8 mouse cellular contexts compared by ENCODE assay signal in genomic region chr6:95718969-95719333, GRCm38 (mm10). TPM values are rescaled to one million over a fixed set of nuclear protein-coding genes. Genes with fewer than 3 reads are reported as not detected.
DNase-seq lines count a peak whose midpoint lies in the region; ATAC-seq and TF ChIP-seq lines count a peak whose summit lies in the region.

No protein-coding gene starts in this region.

- H3K9me3 ChIP-seq in heart, embryonic 14.5 days (ENCODE audit: control insufficient read depth, low read length), result no peaks in the 10 kb centered on the region
- H3K9me3 ChIP-seq in G1E (replicated peaks), result no peaks in the 10 kb centered on the region
- H3K9me3 ChIP-seq in forebrain, embryonic 13.5 days (replicated peaks), result no peaks in the 10 kb centered on the region
- H3K9me3 ChIP-seq in limb, embryonic 15.5 days, result no peaks in the 10 kb centered on the region
- no peaks in the 10 kb centered on the region for H3K9me3 ChIP-seq in stomach, embryonic 16.5 days (replicated peaks; ENCODE audit: control insufficient read depth, low read length)

- no peaks in the 10 kb centered on the region for H3K27me3 ChIP-seq in heart, embryonic 14.5 days (ENCODE audit: control insufficient read depth, insufficient read depth, low read length)
- peaks cover 3% of the 10 kb centered on the region for H3K27me3 ChIP-seq in G1E (ENCODE audit: insufficient read depth, low read length)
- H3K27me3 ChIP-seq in forebrain, embryonic 13.5 days, result no peaks in the 10 kb centered on the region
- H3K27me3 ChIP-seq in limb, embryonic 15.5 days, result no peaks in the 10 kb centered on the region
- H3K27me3 ChIP-seq in stomach, embryonic 16.5 days (ENCODE audit: control insufficient read depth, insufficient read depth, low read length), result no peaks in the 10 kb centered on the region

- no peaks in the 10 kb centered on the region for H3K36me3 ChIP-seq in heart, embryonic 14.5 days (ENCODE audit: control insufficient read depth, insufficient read depth, low read length)
- peaks cover 25% of the 10 kb centered on the region for H3K36me3 ChIP-seq in G1E (replicated peaks)
- no peaks in the 10 kb centered on the region for H3K36me3 ChIP-seq in forebrain, embryonic 13.5 days (ENCODE audit: poor library complexity, severe bottlenecking)
- no peaks in the 10 kb centered on the region for H3K36me3 ChIP-seq in limb, embryonic 15.5 days
- no peaks in the 10 kb centered on the region for H3K36me3 ChIP-seq in stomach, embryonic 16.5 days (ENCODE audit: control insufficient read depth, insufficient read depth, low read length)

- WGBS in heart, embryonic 14.5 days, result no CpG with 5 or more reads among the region's 1 CpGs
- no CpG with 5 or more reads among the region's 1 CpGs for WGBS in forebrain, embryonic 13.5 days
- 0% methylated on average over 1 of the region's 1 CpGs for WGBS in limb, embryonic 15.5 days
- WGBS in stomach, embryonic 16.5 days, result 0% methylated on average over 1 of the region's 1 CpGs

- peak overlapping the region; percentile 34 to 87; a peak in 3 of 4 replicates for H3K4me3 ChIP-seq in heart, embryonic 14.5 days (ENCODE audit: control insufficient read depth in 1 of 2, insufficient read depth in 1 of 2, low read depth in 1 of 2, low read length in 2 of 2)
- H3K4me3 ChIP-seq in G1E (ENCODE audit: low read depth, low read length), result peak overlapping the region; percentile 90; the same call in 1 of the 2 replicates
- H3K4me3 ChIP-seq in forebrain, embryonic 13.5 days, result peak overlapping the region; percentile 80
- peak overlapping the region; percentile 89 for H3K4me3 ChIP-seq in limb, embryonic 15.5 days
- peak overlapping the region; percentile 84 for H3K4me3 ChIP-seq in stomach, embryonic 16.5 days (replicated peaks; ENCODE audit: low read length)

- TF ChIP-seq CTCF in G1E (IDR thresholded peaks at IDR 0.05; ENCODE audit: low read depth, low read length), result no peak

- ATAC-seq in heart, embryonic 14.5 days (ENCODE audit: insufficient number of reproducible peaks, insufficient read depth, low FRiP score, low read depth), result no peak; the same call in 1 of the 2 replicates
- ATAC-seq in G1E (ENCODE audit: extremely low read depth, insufficient number of reproducible peaks, low FRiP score, poor library complexity, severe bottlenecking), result peak; percentile 22; the same call in 1 of the 2 replicates
- no peak; the same call in 1 of the 2 replicates for ATAC-seq in forebrain, embryonic 13.5 days
- ATAC-seq in limb, embryonic 15.5 days (ENCODE audit: insufficient number of reproducible peaks, low FRiP score, low TSS enrichment, low read depth), result no peak
- ATAC-seq in stomach, embryonic 16.5 days (ENCODE audit: insufficient read depth, low FRiP score), result peak; percentile 30

- H3K4me2 ChIP-seq in heart, embryonic 14.5 days (ENCODE audit: low read length), result peak overlapping the region; percentile 97
- H3K4me2 ChIP-seq in forebrain, embryonic 13.5 days, result peak overlapping the region; percentile 79
- H3K4me2 ChIP-seq in limb, embryonic 15.5 days, result peak overlapping the region; percentile 84
- H3K4me2 ChIP-seq in stomach, embryonic 16.5 days (ENCODE audit: low read depth, low read length), result peak overlapping the region; percentile 89

- H3K9ac ChIP-seq in heart, embryonic 14.5 days (ENCODE audit: low read length), result peak overlapping the region; percentile 92
- H3K9ac ChIP-seq in forebrain, embryonic 13.5 days, result peak overlapping the region; percentile 80
- no peak overlapping the region for H3K9ac ChIP-seq in limb, embryonic 15.5 days
- peak overlapping the region; percentile 63 for H3K9ac ChIP-seq in stomach, embryonic 16.5 days (ENCODE audit: low read length)

- no peak overlapping the region for H3K27ac ChIP-seq in heart, embryonic 14.5 days (replicated peaks in 1 of 2; ENCODE audit: control insufficient read depth in 1 of 2, insufficient read depth in 1 of 2, low read depth in 2 of 2, low read length in 2 of 2)
- no peak overlapping the region for H3K27ac ChIP-seq in forebrain, embryonic 13.5 days
- no peak overlapping the region for H3K27ac ChIP-seq in limb, embryonic 15.5 days
- H3K27ac ChIP-seq in stomach, embryonic 16.5 days (ENCODE audit: low read length), result no peak overlapping the region; the same call in 1 of the 2 replicates

- DNase-seq in heart, adult 11 months, result no peak
- DNase-seq in G1E (ENCODE audit: low spot score), result no peak
- DNase-seq in frontal cortex, postnatal 14 days (ENCODE audit: low spot score in 2 of 2), result no peak
- no peak for DNase-seq in thymus, postnatal 36 days

- peaks cover 2 to 4% of the 10 kb centered on the region in 2 experiments; a peak in 3 of 4 replicates for H3K4me1 ChIP-seq in heart, embryonic 14.5 days (ENCODE audit: control insufficient read depth in 2 of 2, insufficient read depth in 2 of 2, low read length in 2 of 2)
- peaks cover 35% of the 10 kb centered on the region for H3K4me1 ChIP-seq in G1E (ENCODE audit: insufficient read depth, low read depth, low read length)
- peaks cover 6% of the 10 kb centered on the region; the same call in 1 of the 2 replicates for H3K4me1 ChIP-seq in forebrain, embryonic 13.5 days
- peaks cover 4% of the 10 kb centered on the region for H3K4me1 ChIP-seq in limb, embryonic 15.5 days
- peaks cover 9% of the 10 kb centered on the region; the same call in 1 of the 2 replicates for H3K4me1 ChIP-seq in stomach, embryonic 16.5 days (ENCODE audit: control insufficient read depth, insufficient read depth, low read length)

RNA-seq across cellular contexts. Expression of gene Suclg2, which starts 0.4 kb away (rescaled TPM):
- 112 and 115 TPM in 2 replicates for polyA plus RNA-seq in heart, embryonic 14.5 days (2014; fragmentation: Nextera tagmentation; extraction: Ambion mirVana)
- total RNA-seq in G1E (2014; fragmentation: Nextera tagmentation), result 29.6 and 35.7 TPM in 2 replicates
- total RNA-seq in G1E (2017), result 62.8 and 73.1 TPM in 2 replicates
- 48.4 and 65.3 TPM in 2 replicates for polyA plus RNA-seq in G1E (2012)
- 26.9 and 32.1 TPM in 2 replicates for polyA plus RNA-seq in forebrain, embryonic 13.5 days (2015; fragmentation: Nextera tagmentation; extraction: Ambion mirVana)
- 46.5 TPM in 2 replicates for polyA plus RNA-seq in limb, embryonic 15.5 days (2015; fragmentation: Nextera tagmentation; extraction: Ambion mirVana)
- polyA plus RNA-seq in stomach, embryonic 16.5 days (2015; fragmentation: Nextera tagmentation; extraction: Ambion mirVana), result 93.5 and 97.1 TPM in 2 replicates

Comparison
In these comparisons a context has a peak if more than half of its experiments do, and no peak if none do; other contexts are left out.
1. ATAC-seq: peak in G1E (single experiment) and stomach, embryonic 16.5 days (single experiment); none in heart, embryonic 14.5 days (single experiment), forebrain, embryonic 13.5 days (single experiment) and limb, embryonic 15.5 days (single experiment).
2. Peak in every context shown above with its lines, with median percentiles within 50 percentile points of each other: H3K4me2 ChIP-seq and H3K4me3 ChIP-seq.